Mouse (Mus musculus) limb, embryonic 11.5 days (tissue): ENCODE measurements around the gene Dmwd. TPM values are rescaled to one million over a fixed set of nuclear protein-coding genes. Genes with fewer than 3 reads are reported as not detected.
A peak's percentile ranks its signal among the peaks of the same experiment; 100 is the strongest.

Source experiments
- ATAC-seq: fragments of 200-750 bp; cut with Nextera tagmentation; 2 replicates; pipeline ENCODE4 v1.8.0; 2017; ENCODE audit warnings: low read depth; ENCODE audit not compliant: insufficient number of reproducible peaks, low FRiP score, low TSS enrichment
- DNase-seq: peaks from one replicate; pipeline ENCODE4 v3.0.0-alpha.2; 2015; ENCODE audit warnings: low spot score
- H3K27ac ChIP-seq: fragments of 300-500 bp; sonication (generic); replicated peaks from 2 replicates; pipeline ENCODE4 v1.5.1; 2014; ENCODE audit warnings: low read depth, mild to moderate bottlenecking, low read length
- H3K27me3 ChIP-seq: fragments of 300-500 bp; sonication (generic); 2 replicates; pipeline ENCODE4 v1.6.1; 2014; ENCODE audit warnings: mild to moderate bottlenecking, low read length, mixed read lengths; ENCODE audit not compliant: control insufficient read depth, insufficient read depth
- H3K36me3 ChIP-seq: fragments of 300-500 bp; sonication (generic); 2 replicates; pipeline ENCODE4 v1.6.1; 2014; ENCODE audit warnings: mild to moderate bottlenecking, low read length, moderate library complexity, mixed read lengths; ENCODE audit not compliant: control insufficient read depth, insufficient read depth
- H3K4me1 ChIP-seq: fragments of 300-500 bp; sonication (generic); 2 replicates; pipeline ENCODE4 v1.6.1; 2014; ENCODE audit warnings: low read length, mixed read lengths; ENCODE audit not compliant: control insufficient read depth, insufficient read depth
- H3K4me2 ChIP-seq: fragments of 300-500 bp; sonication (generic); 2 replicates; pipeline ENCODE4 v1.6.1; 2014; ENCODE audit warnings: low read depth, mild to moderate bottlenecking, moderate library complexity; ENCODE audit not compliant: severe bottlenecking
- H3K4me3 ChIP-seq: fragments of 300-500 bp; sonication (generic); 2 replicates; pipeline ENCODE4 v1.5.1; 2014; ENCODE audit warnings: low read depth, low read length
- H3K9ac ChIP-seq: fragments of 300-500 bp; sonication (generic); 2 replicates; pipeline ENCODE4 v1.6.1; 2014; ENCODE audit warnings: mild to moderate bottlenecking, low read length
- H3K9me3 ChIP-seq: fragments of 300-500 bp; sonication (generic); 2 replicates; pipeline ENCODE4 v1.6.1; 2016; ENCODE audit warnings: low read length; ENCODE audit not compliant: control insufficient read depth
- WGBS: fragments of 180-500 bp; shearing (Covaris S2); extraction: QIAGEN DNeasy Blood & Tissue Kit; methylation state at CpG from one replicate; pipeline ENCODE4 v1.1.7; 2014; 5-methylcytosine and 5-hydroxymethylcytosine counted together
- microRNA-seq: library from miRNA; unstranded; fragments of <30 nt; microRNA quantifications from one replicate; pipeline ENCODE4, GENCODE M21; 2016
- polyA plus RNA-seq: library from polyadenylated mRNA; unstranded; fragments of >200 nt; fragmentation: Nextera tagmentation; extraction: Ambion mirVana; gene quantifications from 2 replicates; pipeline ENCODE4 v1.2.1, GENCODE M21; 2014

Dmwd gene
- polyA plus RNA-seq, 1 experiment from 2014 or later, result 18.8 TPM

GRCm38 (mm10) chr7:19121686-19122085 is 45.7 kb downstream of the Dmwd start:
- Histone ChIP-seq H3K36me3 (peaks cover 2% of the 10 kb centered on the region; the same call in 1 of the 2 replicates), H3K4me2 (no peak overlapping the region), H3K9me3 (peaks cover 4% of the 10 kb centered on the region; the same call in 1 of the 2 replicates), H3K9ac (no peak overlapping the region), H3K27me3 (no peaks in the 10 kb centered on the region), H3K27ac (no peak overlapping the region), H3K4me3 (no peak overlapping the region), H3K4me1 (peaks cover 6% of the 10 kb centered on the region; the same call in 1 of the 2 replicates)
- ATAC-seq (no peak), DNase-seq (no peak)
- 95% methylated on average over 4 of the region's 4 CpGs for WGBS

GRCm38 (mm10) chr7:19124713-19125112 is 48.7 kb downstream of the Dmwd start:
- Histone ChIP-seq H3K4me1 (peaks cover 6% of the 10 kb centered on the region; the same call in 1 of the 2 replicates), H3K27ac (no peak overlapping the region), H3K9me3 (no peaks in the 10 kb centered on the region), H3K4me2 (no peak overlapping the region), H3K4me3 (no peak overlapping the region), H3K9ac (no peak overlapping the region), H3K27me3 (no peaks in the 10 kb centered on the region), H3K36me3 (peaks cover 2% of the 10 kb centered on the region; the same call in 1 of the 2 replicates)
- ATAC-seq, result no peak
- WGBS, result 88% methylated on average over 6 of the region's 6 CpGs
- no peak for DNase-seq

- H3K4me3 ChIP-seq, result no peak overlapping the region
- peaks cover 2% of the 10 kb centered on the region; the same call in 1 of the 2 replicates for H3K36me3 ChIP-seq
- H3K27ac ChIP-seq, result no peak overlapping the region
- no peaks in the 10 kb centered on the region for H3K4me1 ChIP-seq
- H3K9me3 ChIP-seq, result no peaks in the 10 kb centered on the region
- no peak for DNase-seq
- no peak for ATAC-seq
- H3K27me3 ChIP-seq, result no peaks in the 10 kb centered on the region
- H3K4me2 ChIP-seq, result no peak overlapping the region
- WGBS, result 82% methylated on average over 5 of the region's 5 CpGs
- H3K9ac ChIP-seq, result no peak overlapping the region
Observed at GRCm38 (mm10) chr7:19127744-19128143, 51.7 kb downstream of the Dmwd start.

- H3K27me3 ChIP-seq, result no peaks in the 10 kb centered on the region
- no peak for DNase-seq
- no peak overlapping the region for H3K4me3 ChIP-seq
- 97% methylated on average over 5 of the region's 5 CpGs for whole genome bisulfite sequencing
- no peaks in the 10 kb centered on the region for H3K9me3 ChIP-seq
- no peaks in the 10 kb centered on the region for H3K4me1 ChIP-seq
- H3K36me3 ChIP-seq, result peaks cover 2% of the 10 kb centered on the region; the same call in 1 of the 2 replicates
- no peak for ATAC-seq
- H3K27ac ChIP-seq, result no peak overlapping the region
- no peak overlapping the region for H3K9ac ChIP-seq
- H3K4me2 ChIP-seq, result no peak overlapping the region
Observed at GRCm38 (mm10) chr7:19129396-19129795, 53.4 kb downstream of the Dmwd start.

- Histone ChIP-seq H3K4me1 (no peaks in the 10 kb centered on the region), H3K36me3 (peaks cover under 1% of the 10 kb centered on the region; the same call in 1 of the 2 replicates), H3K4me2 (peak overlapping the region; percentile 45; the same call in 1 of the 2 replicates), H3K27ac (peak overlapping the region; percentile 31), H3K9me3 (no peaks in the 10 kb centered on the region), H3K27me3 (no peaks in the 10 kb centered on the region), H3K4me3 (peak overlapping the region; percentile 17), H3K9ac (peak overlapping the region; percentile 1; the same call in 1 of the 2 replicates)
- no peak for DNase-seq
- no peak for ATAC-seq
- WGBS, result 30% methylated on average over 4 of the region's 4 CpGs
Observed at GRCm38 (mm10) chr7:19130657-19131056, 54.6 kb downstream of the Dmwd start.

GRCm38 (mm10) chr7:19131324-19131848 is 55.4 kb downstream of the Dmwd start:
- Histone ChIP-seq H3K27ac (peak overlapping the region; percentile 31), H3K9me3 (no peaks in the 10 kb centered on the region), H3K4me1 (no peaks in the 10 kb centered on the region), H3K4me3 (peak overlapping the region; percentile 17), H3K27me3 (no peaks in the 10 kb centered on the region), H3K9ac (peak overlapping the region; percentile 1; the same call in 1 of the 2 replicates), H3K4me2 (peak overlapping the region; percentile 45), H3K36me3 (peaks cover 7% of the 10 kb centered on the region; the same call in 1 of the 2 replicates)
- DNase-seq, result peak; percentile 97
- peak; percentile 98 for ATAC-seq
- WGBS, result under 1% methylated on average over 39 of the region's 39 CpGs

Small RNA genes within 50 kb of the gene (microRNA-seq; reads per million reads assigned to microRNA genes)
- not detected for gene Mir3100

Other genes with a start within 250 kb of the Dmwd start
- gene Mill2, start 236.3 kb upstream of the Dmwd start, polyA plus RNA-seq, result not detected in 2 replicates
- 0.38 and 0.45 TPM in 2 replicates for gene Pglyrp1, start 204.9 kb upstream of the Dmwd start, polyA plus RNA-seq
- 22.5 and 23.4 TPM in 2 replicates for gene Ccdc61, start 165.8 kb upstream of the Dmwd start, polyA plus RNA-seq
- 0.29 and 0.33 TPM in 2 replicates for gene Nova2, start 150.3 kb upstream of the Dmwd start, polyA plus RNA-seq
- not detected in 2 replicates for gene Nanos2, start 88.8 kb upstream of the Dmwd start, polyA plus RNA-seq
- gene Mypop, start 85.0 kb upstream of the Dmwd start, polyA plus RNA-seq, result 4.5 and 5.7 TPM in 2 replicates
- 31.4 and 32.5 TPM in 2 replicates for gene Irf2bp1, start 72.2 kb upstream of the Dmwd start, polyA plus RNA-seq
- 0.21 and 0.44 TPM in 2 replicates for gene Foxa3, start 52.7 kb upstream of the Dmwd start, polyA plus RNA-seq
- 36.0 and 37.6 TPM in 2 replicates for gene Sympk, start 51.9 kb upstream of the Dmwd start, polyA plus RNA-seq
- gene Rsph6a, start 21.5 kb upstream of the Dmwd start, polyA plus RNA-seq, result not detected in 2 replicates
- gene Dmpk, start 7.6 kb downstream of the Dmwd start, polyA plus RNA-seq, result 8.6 and 9.2 TPM in 2 replicates
- 8.7 and 8.9 TPM in 2 replicates for gene Six5, start 18.4 kb downstream of the Dmwd start, polyA plus RNA-seq
- 1.8 and 2.0 TPM in 2 replicates for gene Gm4969, start 42.1 kb downstream of the Dmwd start, polyA plus RNA-seq
- 9.3 and 9.8 TPM in 2 replicates for gene Fbxo46, start 43.6 kb downstream of the Dmwd start, polyA plus RNA-seq
- gene Qpctl, start 73.1 kb downstream of the Dmwd start, polyA plus RNA-seq, result 10.7 and 11.7 TPM in 2 replicates
- gene Snrpd2, start 73.5 kb downstream of the Dmwd start, polyA plus RNA-seq, result 179 and 183 TPM in 2 replicates
- gene Gipr, start 89.9 kb downstream of the Dmwd start, polyA plus RNA-seq, result 0.23 TPM in 1 of 2 replicates, not detected in the other
- 2.2 and 2.3 TPM in 2 replicates for gene Eml2, start 100.2 kb downstream of the Dmwd start, polyA plus RNA-seq
- 8.7 and 10.5 TPM in 2 replicates for gene Gpr4, start 136.3 kb downstream of the Dmwd start, polyA plus RNA-seq
- 42.9 and 43.2 TPM in 2 replicates for gene Opa3, start 152.1 kb downstream of the Dmwd start, polyA plus RNA-seq
- gene Vasp, start 195.6 kb downstream of the Dmwd start, polyA plus RNA-seq, result 62.3 and 65.6 TPM in 2 replicates
- gene Ppm1n, start 203.8 kb downstream of the Dmwd start, polyA plus RNA-seq, result 0.24 TPM in 1 of 2 replicates, not detected in the other
- gene Rtn2, start 206.4 kb downstream of the Dmwd start, polyA plus RNA-seq, result 9.0 and 10.0 TPM in 2 replicates
- gene Fosb, start 233.8 kb downstream of the Dmwd start, polyA plus RNA-seq, result 0.06 TPM in 1 of 2 replicates, not detected in the other